Mouse (Mus musculus) kidney, adult 11 months (tissue): ENCODE results near the gene Nmu.

ENCODE experiments used
- DNase-seq: peaks from one replicate; pipeline ENCODE4 v3.0.0; 2022

The Nmu gene

GRCm38 (mm10) chr5:76308206-76308605, 55.4 kb downstream of the Nmu start:
- DNase-seq = no peak

GRCm38 (mm10) chr5:76306261-76306660, 57.3 kb downstream of the Nmu start:
- no peak for DNase-seq

- DNase-seq = no peak
Observed at GRCm38 (mm10) chr5:76305616-76306015, 58.0 kb downstream of the Nmu start.

GRCm38 (mm10) chr5:76304452-76305341, 58.9 kb downstream of the Nmu start, which contains the start of gene Clock:
TSS of gene Clock (minus strand) at chr5:76304792.
- peak; percentile 90 for DNase-seq

GRCm38 (mm10) chr5:76303745-76304451, 59.7 kb downstream of the Nmu start:
- peak; percentile 71 for DNase-seq

- DNase-seq = no peak
Observed at GRCm38 (mm10) chr5:76303379-76303744, 60.2 kb downstream of the Nmu start.

- no peak for DNase-seq
Observed at GRCm38 (mm10) chr5:76302009-76302408, 61.6 kb downstream of the Nmu start.

- peak; percentile 54 for DNase-seq
Observed at GRCm38 (mm10) chr5:76289234-76289691, 74.3 kb downstream of the Nmu start.

- no peak for DNase-seq
Observed at GRCm38 (mm10) chr5:76288256-76288655, 75.3 kb downstream of the Nmu start.

- no peak for DNase-seq
Observed at GRCm38 (mm10) chr5:76287062-76287461, 76.5 kb downstream of the Nmu start.

- no peak for DNase-seq
Observed at GRCm38 (mm10) chr5:76285699-76286098, 77.9 kb downstream of the Nmu start.

GRCm38 (mm10) chr5:76283890-76284289, 79.7 kb downstream of the Nmu start:
- no peak for DNase-seq
